Mouse (Mus musculus) kidney, adult 2 months (tissue): ENCODE data around the gene Nphs1.

Source experiments
- CTCF ChIP-seq: fragments of 200-500 bp; conservative IDR thresholded peaks from 2 replicates; pipeline ENCODE4 v1.5.1; 2011; ENCODE audit warnings: low read depth, mild to moderate bottlenecking, control low read depth, low read length, moderate library complexity, mixed read lengths; ENCODE audit not compliant: insufficient read depth, insufficient read length
- POLR2A ChIP-seq: fragments of 200-500 bp; IDR thresholded peaks from one replicate; pipeline ENCODE4 v1.6.1; 2011; ENCODE audit warnings: low read depth, low read length, control low read depth

GRCm38 (mm10) chr7:30463568-30463967 lies 5.5 kb downstream of the Nphs1 start:
- TF ChIP-seq CTCF (no peak), POLR2A (no peak)
